Mouse (Mus musculus) heart, adult 11 months (tissue): ENCODE data around the gene Ensa.

Source experiments
- DNase-seq: peaks from one replicate; pipeline ENCODE4 v3.0.0; 2022

Gene Ensa

GRCm38 (mm10) chr3:95624628-95625503 lies at the start of gene Ensa:
Gene Ensa (plus strand): TSS chr3:95624993.
- peak; percentile 100 for DNase-seq

- DNase-seq = no peak
These were observed 36.8 kb upstream of the Ensa start for GRCm38 (mm10) chr3:95587754-95588603.

- DNase-seq = peak; percentile 100
These were observed 36.1 kb upstream of the Ensa start, which contains the start of gene Golph3l for GRCm38 (mm10) chr3:95588604-95589086. Gene Golph3l (plus strand): TSS chr3:95588934.

- DNase-seq = no peak
These were observed 26.1 kb upstream of the Ensa start for GRCm38 (mm10) chr3:95598734-95599133.

- no peak for DNase-seq
These were observed 23.5 kb upstream of the Ensa start for GRCm38 (mm10) chr3:95601287-95601686.

- peak; percentile 37 for DNase-seq
These were observed 18.7 kb upstream of the Ensa start for GRCm38 (mm10) chr3:95606096-95606495.

GRCm38 (mm10) chr3:95609195-95609594 lies 15.6 kb upstream of the Ensa start:
- peak; percentile 8 for DNase-seq

GRCm38 (mm10) chr3:95613996-95614395 lies 10.8 kb upstream of the Ensa start:
- DNase-seq = peak; percentile 54

- peak; percentile 63 for DNase-seq
These were observed 6.3 kb upstream of the Ensa start for GRCm38 (mm10) chr3:95618511-95618910.

GRCm38 (mm10) chr3:95621241-95621640 lies 3.6 kb upstream of the Ensa start:
- peak; percentile 84 for DNase-seq

- DNase-seq = peak; percentile 93
These were observed 2.4 kb upstream of the Ensa start for GRCm38 (mm10) chr3:95622421-95622820.

- peak; percentile 92 for DNase-seq
These were observed 1.2 kb upstream of the Ensa start for GRCm38 (mm10) chr3:95623551-95623950.

GRCm38 (mm10) chr3:95623991-95624515 lies 740 bp upstream of the Ensa start:
- peak; percentile 93 for DNase-seq

- peak; percentile 76 for DNase-seq
These were observed 3.0 kb downstream of the Ensa start for GRCm38 (mm10) chr3:95627763-95628162.

- DNase-seq = peak; percentile 92
These were observed 5.0 kb downstream of the Ensa start for GRCm38 (mm10) chr3:95629755-95630154.

- no peak for DNase-seq
These were observed 6.1 kb downstream of the Ensa start for GRCm38 (mm10) chr3:95630856-95631255.

- DNase-seq = peak; percentile 93
These were observed 6.5 kb downstream of the Ensa start for GRCm38 (mm10) chr3:95631304-95631703.

GRCm38 (mm10) chr3:95632648-95633588 lies 8.1 kb downstream of the Ensa start:
- peak; percentile 95 for DNase-seq

GRCm38 (mm10) chr3:95635636-95636035 lies 10.8 kb downstream of the Ensa start:
- peak; percentile 96 for DNase-seq

- DNase-seq = peak; percentile 87
These were observed 11.3 kb downstream of the Ensa start for GRCm38 (mm10) chr3:95636072-95636471.

GRCm38 (mm10) chr3:95639694-95640093 lies 14.9 kb downstream of the Ensa start:
- DNase-seq = no peak

- DNase-seq = no peak
These were observed 18.3 kb downstream of the Ensa start for GRCm38 (mm10) chr3:95643097-95643496.
